Mouse (Mus musculus): Measurements from ENCODE around the gene Tinagl1. TPM values are rescaled to one million over a fixed set of nuclear protein-coding genes. Genes with fewer than 3 reads are reported as not detected.

Tinagl1 gene
- polyA plus RNA-seq, 2 experiments from 2014 or later: not detected

DNA sequence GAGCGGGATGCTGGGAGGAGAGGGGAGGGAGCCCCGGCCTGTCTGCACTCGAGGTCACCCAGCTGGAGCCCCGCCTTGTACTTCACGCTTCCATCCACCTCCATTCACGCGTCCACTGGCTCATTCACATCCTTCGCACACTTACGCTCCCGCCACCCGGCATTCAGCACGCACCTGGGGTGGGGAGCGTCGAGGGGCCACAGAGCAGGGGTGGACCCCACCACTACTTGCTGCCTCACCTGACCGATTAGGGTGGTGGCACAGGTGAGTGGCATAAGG is 35.8 kb downstream of the Tinagl1 start, which contains the start of gene Hcrtr1:
Gene Hcrtr1, minus strand, starts transcription at position 146 of the 279 bp plus-strand sequence.
- no peak for ATAC-seq

GRCm38 (mm10) chr4:130138441-130139213 is 36.3 kb downstream of the Tinagl1 start:
- no peak for ATAC-seq

- ATAC-seq: no peak
These were observed 41.5 kb downstream of the Tinagl1 start for GRCm38 (mm10) chr4:130133399-130133798.

GRCm38 (mm10) chr4:130131448-130132105 is 43.3 kb downstream of the Tinagl1 start:
- no peak for ATAC-seq

GRCm38 (mm10) chr4:130130641-130131350 is 44.1 kb downstream of the Tinagl1 start:
- ATAC-seq: no peak

- no peak for ATAC-seq
These were observed 44.8 kb downstream of the Tinagl1 start for GRCm38 (mm10) chr4:130130082-130130481.

DNA sequence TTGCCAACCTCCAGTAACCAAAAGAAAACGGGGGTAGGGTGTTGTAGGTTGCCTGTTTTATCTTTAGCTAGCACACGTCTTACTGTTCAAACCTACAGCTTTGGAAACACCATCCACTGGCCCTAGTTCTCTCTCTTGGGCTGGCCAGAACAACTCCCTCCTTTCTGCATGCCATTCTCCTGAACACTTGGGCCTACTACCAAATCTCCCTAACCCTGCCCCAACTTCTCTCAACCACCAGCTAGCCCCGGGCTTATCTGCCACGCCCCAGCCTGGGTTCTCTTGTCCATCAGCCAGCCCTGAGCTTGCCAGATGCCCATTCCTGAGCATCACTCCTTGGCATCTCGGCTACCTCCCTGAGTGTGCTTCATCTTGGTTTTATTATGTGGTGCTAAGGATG is 46.0 kb downstream of the Tinagl1 start:
- ATAC-seq: no peak

DNA sequence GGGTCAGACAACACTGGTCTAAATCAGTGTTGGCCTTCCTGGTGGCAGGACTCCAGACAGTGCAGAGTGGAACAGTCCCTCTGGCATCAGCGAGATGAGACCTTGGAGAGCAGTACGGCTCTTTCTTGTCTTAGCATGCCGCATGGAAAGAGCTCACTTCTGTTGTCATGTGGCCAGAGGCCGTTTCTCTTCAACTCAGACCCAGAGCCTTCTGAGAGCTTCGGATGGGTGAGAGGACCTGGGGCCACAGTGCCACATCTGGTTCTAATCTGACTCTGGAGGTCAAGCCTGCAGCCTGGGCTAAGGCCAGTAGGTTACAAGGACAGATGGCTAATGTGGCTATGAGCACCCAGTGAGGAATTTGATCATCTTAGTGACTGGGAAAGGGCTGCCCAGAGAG is 49.0 kb downstream of the Tinagl1 start:
- no peak for ATAC-seq

- ATAC-seq: no peak
These were observed 49.8 kb downstream of the Tinagl1 start for GRCm38 (mm10) chr4:130125164-130125563.

GRCm38 (mm10) chr4:130124110-130124509 is 50.8 kb downstream of the Tinagl1 start:
- no peak for ATAC-seq

DNA sequence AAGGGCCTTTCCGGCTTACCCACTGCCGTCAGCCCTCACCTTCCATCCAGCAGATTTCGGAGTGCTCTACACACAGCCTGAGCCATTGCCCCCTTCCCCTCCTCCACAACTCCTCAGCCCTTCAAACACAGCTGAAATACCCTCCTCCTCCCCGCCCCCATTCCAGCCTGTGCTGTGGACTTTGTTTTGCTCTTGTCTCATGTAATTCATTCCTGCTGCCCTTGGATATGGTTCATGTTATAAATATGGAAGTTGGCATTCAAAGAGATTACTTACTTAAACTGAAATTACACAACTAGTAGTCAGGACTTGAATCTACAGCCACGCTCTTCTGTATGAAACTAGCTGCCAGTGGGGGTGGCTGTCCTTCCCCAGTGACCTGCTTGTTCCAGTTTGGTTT is 51.9 kb downstream of the Tinagl1 start:
- no peak for ATAC-seq

GRCm38 (mm10) chr4:130121560-130121959 is 53.4 kb downstream of the Tinagl1 start:
- no peak for ATAC-seq

GRCm38 (mm10) chr4:130120752-130121151 is 54.2 kb downstream of the Tinagl1 start:
- no peak for ATAC-seq

Other genes with a start within 250 kb of the Tinagl1 start
- not detected for gene Spocd1, start 245.9 kb downstream of the Tinagl1 start, polyA plus RNA-seq (2017; shearing (Covaris generic))
- under 1 TPM in 1 of 2 experiments, not detected in 1; 0.34 TPM for gene Adgrb2, start 190.3 kb downstream of the Tinagl1 start, polyA plus RNA-seq (2017; shearing (Covaris generic))
- not detected for gene Col16a1, start 127.3 kb downstream of the Tinagl1 start, polyA plus RNA-seq (2017; shearing (Covaris generic))
- gene Pef1, start 72.6 kb downstream of the Tinagl1 start, polyA plus RNA-seq (2017; shearing (Covaris generic)): 10 to 100 TPM; 35.0 to 38.4 TPM
- gene Hcrtr1, start 35.8 kb downstream of the Tinagl1 start, polyA plus RNA-seq (2017; shearing (Covaris generic)): not detected
- gene Gm853, start 47.3 kb upstream of the Tinagl1 start, polyA plus RNA-seq (2017; shearing (Covaris generic)): not detected
- gene Serinc2, start 104.1 kb upstream of the Tinagl1 start, polyA plus RNA-seq (2017; shearing (Covaris generic)): 1 to 10 TPM in 1 of 2 experiments, under 1 TPM in 1; 0.34 to 1.2 TPM
- gene Fabp3, start 133.5 kb upstream of the Tinagl1 start, polyA plus RNA-seq (2017; shearing (Covaris generic)): not detected
- not detected for gene Gm10570, start 133.6 kb upstream of the Tinagl1 start, polyA plus RNA-seq (2017; shearing (Covaris generic))
- gene Zcchc17, start 184.8 kb upstream of the Tinagl1 start, polyA plus RNA-seq (2017; shearing (Covaris generic)): 10 to 100 TPM; 63.4 to 82.4 TPM
- 10 to 100 TPM; 62.7 to 63.8 TPM for gene Snrnp40, start 185.0 kb upstream of the Tinagl1 start, polyA plus RNA-seq (2017; shearing (Covaris generic))